Mouse (Mus musculus): ENCODE measurements at regions not wholly inside any gene's neighbourhood (a gene's known extent, or its start where the extent isn't known, plus 50 kb on each side); places are given as distances from the start of the nearest gene placed in this dataset.

DNA sequence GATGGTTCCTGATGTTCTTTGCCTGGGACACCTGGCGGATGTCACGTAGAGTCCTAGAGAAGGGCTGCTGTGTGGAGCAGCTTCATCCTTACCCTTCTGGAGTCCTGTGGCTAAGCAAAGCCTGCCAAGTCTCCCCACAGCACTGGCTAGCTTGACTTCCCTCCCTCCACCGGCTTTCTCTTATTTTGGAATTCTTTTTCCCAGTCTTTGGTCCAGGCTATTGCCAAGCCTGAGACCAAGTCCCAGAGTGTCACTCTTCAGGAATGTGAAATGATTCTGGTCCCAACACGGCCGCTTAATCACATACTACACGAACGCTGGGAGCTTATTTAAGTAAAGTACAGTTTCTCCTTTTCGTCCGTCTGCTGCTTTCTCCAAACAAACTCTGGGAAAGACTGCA, 146.4 kb downstream of the Fndc1 start:
- DNase-seq, result no peak

DNA sequence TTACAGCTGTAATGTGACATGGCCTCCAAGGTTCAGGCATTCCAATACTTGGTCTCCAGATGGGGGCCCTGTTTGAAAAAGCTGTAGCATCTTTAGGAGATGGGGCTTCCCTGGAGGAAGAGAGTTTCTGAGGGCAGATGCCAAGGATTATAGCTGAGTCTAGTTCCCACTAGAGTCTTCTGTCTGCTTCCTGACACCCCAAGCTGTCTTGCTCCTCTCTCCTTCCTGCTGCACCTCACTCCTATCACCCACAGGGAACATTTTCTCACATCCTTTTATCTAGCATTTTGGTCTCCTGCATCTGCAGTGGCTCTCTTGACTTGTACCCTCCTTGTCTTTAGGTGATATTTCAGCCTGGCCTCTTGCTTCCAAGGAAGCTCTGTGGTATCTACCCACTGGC, 147.3 kb downstream of the Fndc1 start:
- no peak for DNase-seq

DNA sequence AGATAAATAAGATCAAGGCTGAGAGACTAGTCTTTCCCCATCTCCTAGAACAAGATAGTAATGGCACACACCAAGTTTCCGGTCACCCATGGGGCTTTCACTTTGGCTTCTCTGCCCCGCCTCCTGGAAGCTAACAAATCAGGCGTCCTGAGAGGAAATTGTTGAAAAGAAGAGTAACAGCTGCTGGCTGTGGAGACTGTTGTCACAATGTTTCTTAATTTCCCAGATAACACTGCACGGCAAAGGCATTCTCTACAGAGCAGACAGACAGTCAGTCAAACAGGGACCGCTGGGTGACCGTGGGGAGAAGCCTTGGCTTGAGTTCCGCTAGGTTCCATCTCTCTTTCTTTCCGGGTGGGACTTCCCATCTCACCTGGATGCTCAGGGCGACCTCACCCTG, 148.2 kb downstream of the Fndc1 start:
- no peak for DNase-seq

DNA sequence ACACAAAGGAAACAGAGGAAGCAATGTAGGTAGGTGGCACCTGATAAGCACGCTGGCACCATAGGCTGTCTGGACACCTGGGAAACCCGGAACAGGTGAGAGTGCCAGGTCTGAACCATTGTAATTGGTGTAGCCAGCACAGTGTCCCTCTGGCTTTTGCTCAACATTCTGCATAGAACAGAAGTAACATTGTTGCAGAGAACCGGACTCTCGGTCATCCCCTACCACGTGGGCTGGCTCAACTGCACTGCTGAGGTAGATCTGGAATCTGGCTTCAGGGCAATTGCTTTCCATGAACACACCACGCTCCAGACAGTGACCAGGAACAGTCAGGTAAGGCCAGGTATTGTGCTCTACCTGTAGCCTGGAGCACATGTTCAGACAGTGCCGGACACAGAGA, 149.3 kb downstream of the Fndc1 start:
- no peak for DNase-seq

DNA sequence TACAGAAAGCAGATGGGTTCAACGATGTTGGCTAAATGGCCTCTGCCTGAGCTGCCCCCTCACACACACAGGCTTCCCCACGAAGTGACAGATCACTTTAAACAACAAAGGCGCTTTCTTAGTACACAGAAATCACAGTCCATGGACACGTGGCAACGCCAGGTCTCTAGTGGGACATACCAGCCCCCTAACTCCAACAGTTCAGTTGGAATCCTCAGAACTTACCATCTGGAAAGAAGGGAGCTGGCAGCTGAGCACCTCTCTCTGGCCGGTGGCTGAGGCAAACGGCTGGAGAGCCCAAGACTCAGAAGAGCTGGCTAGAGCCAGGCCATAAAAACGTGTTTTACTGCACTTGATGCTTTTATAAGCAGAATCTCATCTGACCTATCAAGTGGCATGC, 149.8 kb downstream of the Fndc1 start:
- DNase-seq, result no peak

DNA sequence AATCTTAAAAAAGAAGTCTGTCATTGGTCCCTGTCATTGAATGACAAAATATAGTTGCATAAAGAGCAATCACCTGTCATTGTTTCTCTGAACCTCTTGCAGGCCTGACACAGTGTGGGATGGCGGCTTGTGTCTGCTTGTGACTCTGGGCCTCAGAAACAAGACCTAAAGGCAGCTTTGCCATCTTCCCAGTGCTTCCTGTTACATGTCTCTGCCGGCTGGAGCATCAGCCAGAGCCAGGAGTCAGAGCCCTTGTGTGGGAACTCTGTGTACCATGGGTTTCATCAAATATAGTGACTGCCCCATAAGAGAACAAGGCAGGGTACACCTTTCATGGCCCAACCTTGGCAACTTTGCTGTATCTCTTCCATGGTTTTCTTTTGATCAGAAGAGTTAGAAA, 150.3 kb downstream of the Fndc1 start:
- DNase-seq, result no peak

DNA sequence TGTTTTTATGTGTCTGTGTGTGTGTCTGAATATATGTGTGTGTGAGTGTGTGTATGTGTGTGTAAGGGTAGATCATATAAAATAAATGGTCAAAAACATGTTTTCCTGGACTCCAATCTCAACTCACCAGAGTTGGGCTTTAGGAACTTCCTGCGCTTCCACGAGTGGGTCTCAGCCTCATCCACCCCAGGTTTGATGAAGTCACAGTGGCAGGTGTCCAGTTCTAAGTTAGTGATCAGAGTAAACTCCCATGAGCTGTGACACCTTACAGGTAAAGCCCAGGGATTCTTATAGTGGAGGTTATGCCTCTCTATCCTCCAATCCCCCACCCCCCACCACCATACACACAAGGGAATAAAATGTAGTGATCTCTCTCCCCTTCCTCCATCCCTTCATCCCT, 152.6 kb downstream of the Fndc1 start:
- DNase-seq, result no peak

DNA sequence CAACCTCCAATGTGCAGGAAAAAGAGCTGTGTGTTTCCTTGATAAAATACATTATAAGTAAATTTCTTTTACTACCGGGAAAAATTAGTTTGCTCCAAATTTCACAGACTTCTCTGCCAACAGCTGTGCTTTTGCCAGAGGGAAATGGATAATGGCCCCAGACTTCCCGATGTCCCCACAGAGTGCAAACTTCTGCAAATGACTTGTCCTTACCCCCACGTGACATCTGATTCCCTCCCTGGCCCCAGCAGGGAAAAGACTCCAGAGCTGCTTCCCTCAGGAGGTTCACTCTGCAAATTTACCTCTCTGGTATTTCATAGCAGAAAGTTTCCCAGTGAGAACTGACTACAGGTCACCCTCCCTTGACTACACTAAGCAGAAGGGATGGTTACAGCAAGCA, 159.3 kb downstream of the Fndc1 start:
- no peak for DNase-seq

DNA sequence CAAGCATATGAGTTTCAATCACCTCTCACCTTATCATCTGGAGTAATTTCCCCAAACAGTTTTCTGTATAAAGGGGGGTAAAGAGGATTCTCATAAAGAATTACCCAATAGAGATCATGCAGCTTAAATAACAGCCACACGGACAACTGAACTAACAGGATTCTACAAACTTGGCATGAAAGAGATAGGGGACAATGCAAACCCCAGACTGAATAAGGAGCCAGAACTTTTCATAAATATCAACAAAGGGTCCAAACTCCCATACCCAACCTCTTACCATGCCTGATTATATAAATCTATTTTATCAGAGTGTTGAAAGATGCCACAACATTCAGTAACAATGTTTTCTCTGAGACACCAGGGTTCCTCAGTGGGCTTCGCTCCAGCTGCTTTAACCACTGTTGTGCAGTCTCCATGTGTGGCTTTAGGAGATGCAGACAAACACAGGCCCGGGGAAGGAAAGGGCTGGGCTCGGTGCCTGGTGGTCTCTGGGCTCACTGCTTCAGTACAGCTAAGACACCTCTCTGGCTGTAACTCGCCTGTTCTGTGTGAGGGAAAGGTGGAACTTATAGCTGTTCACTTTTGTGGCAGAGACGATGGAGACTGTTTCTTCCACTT, 160.2 kb downstream of the Fndc1 start:
- no peak for DNase-seq

DNA sequence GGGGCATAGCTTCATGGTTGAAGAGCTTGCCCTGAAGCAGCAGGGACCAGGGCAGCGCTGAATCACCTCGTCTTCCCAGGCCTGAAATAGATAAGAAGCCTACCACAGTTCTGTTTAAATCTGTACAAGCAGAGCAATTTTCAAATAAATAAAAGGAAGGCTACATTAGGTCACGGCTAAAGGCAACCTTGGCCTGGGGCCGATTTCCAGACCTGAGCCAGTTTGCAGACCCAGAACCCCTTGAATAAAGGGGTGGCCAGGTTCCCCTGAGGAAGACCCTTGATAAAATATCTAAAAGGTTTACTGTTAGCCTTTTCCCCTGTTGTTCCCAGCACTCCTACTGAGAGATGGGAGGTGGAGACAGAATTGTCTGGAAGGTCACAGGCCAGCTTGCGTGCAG, 160.9 kb downstream of the Fndc1 start:
- DNase-seq, result no peak

DNA sequence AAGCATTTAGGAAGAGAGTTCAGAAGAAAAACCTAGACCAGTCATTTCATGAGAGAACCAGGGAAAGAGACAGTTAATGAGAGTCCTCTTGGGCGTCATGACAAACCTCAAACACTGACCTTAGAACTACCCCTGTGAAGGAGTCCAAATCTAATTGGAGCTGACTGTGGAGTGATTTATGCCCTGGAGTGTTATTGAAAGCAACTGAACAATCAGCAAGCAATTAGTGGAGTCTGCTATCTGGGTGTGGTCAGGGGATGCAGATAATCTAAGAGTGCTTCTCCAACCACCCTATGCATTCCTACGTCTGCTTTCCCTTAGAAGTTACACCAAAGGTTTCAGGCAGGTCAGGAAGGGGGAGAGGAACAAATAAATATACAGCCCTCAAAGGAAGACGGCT, 161.4 kb downstream of the Fndc1 start:
- DNase-seq, result no peak

DNA sequence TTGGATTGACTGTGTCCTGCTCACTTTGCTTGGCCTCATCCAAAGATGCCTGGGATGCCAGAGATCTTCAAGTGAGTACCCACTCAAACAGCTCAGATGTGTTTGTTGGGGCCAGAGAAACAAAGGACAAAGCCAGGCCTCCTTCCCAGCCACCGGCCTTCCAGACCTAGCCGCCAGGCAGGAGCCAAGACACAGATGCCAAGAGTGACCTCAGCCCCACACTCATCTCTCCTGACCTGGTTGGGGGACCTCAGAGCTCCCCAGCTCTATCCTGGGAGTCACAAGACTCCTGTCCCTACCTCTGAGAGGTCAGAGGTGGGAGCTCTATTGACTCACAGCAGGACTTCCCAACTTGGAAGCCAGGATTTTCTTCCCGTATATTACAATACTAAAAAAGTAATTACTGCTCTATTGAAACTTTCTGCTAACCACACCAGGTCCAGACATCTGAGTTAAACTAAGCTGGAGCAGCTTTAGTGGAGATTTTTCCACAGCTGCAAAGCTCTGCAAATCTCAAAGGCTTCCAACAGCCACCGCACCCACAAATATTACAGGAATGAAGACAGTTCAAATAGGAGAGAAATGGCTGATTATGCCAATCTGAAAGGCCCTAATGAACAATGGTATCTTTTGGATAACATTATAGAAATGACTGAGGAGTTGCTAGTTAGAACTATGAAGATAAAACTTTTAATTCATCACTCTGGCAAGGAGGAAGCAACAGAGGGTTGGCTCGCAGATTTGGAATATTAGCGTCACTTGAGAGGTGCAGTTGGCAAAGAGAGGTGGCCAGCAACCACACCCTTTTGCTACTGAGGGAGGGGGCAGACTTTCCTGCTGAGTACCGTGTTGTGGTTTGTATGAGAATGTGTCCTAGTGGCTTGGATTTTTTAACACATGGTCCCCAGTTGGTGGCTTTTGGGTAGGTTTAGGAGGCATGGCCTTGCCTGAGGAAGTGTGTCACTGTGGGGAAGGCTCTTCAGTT, 162.9 kb downstream of the Fndc1 start:
- no peak for DNase-seq

DNA sequence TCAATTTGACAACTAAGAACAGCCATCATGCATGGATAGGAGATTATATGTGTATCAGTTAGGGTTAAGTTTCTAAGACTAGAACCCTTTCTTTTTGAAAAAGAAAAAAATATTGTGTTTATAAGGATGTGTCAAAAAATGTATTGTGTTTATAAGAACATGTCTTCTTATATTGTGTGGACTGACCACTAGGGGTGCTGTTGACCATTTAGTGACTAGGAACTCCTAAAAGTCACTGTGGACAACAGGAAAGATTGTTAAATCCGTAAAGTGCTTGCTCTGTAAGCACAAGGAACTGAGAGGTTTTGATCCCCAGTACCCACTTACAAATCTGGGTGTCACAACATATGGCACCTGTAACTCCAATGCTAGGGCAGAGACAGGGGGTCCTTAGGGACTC, 170.6 kb downstream of the Fndc1 start:
- no peak for DNase-seq

DNA sequence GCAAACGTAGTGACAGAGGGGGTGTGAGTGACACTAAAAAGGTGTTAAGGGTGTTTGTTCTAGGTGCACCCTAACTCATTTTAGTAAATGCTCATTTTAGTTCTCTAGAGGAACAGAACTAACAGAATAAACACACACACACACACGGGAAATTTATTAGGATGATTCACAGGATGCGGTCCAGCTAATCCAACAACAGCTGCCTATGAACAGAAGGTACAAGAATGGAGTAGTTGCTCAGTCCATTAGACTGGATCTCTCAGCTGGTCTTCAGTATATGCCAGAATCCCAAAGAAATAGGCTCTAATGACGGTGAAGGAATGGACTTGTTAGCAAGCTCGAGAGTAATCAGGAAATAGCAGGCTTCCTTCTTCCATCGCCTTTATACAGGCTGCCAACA, 171.1 kb downstream of the Fndc1 start:
- no peak for DNase-seq

DNA sequence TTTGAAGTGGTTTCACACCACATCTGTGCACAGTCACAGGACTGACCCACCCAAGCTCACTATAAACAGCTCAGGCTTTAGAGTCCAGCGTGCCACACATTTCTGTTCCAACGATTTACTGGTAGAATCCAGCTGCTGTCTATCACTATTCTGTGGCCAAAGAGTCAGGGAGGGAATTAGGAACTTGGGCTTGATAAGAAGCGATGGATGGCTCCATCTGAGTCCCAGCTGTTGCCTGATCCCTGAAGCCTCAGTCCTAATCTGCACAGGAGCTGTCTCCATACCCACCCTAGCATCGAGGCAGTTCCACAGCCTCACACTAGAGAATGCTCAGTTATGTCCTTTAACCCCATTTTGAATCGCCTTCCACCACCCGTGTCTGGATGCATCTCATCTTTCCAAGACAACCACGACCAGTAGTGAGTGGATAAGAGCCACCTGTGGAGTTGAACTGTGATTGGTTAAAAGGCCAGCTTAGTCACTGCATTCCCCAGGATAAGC, 173.0 kb downstream of the Fndc1 start:
- no peak for DNase-seq

DNA sequence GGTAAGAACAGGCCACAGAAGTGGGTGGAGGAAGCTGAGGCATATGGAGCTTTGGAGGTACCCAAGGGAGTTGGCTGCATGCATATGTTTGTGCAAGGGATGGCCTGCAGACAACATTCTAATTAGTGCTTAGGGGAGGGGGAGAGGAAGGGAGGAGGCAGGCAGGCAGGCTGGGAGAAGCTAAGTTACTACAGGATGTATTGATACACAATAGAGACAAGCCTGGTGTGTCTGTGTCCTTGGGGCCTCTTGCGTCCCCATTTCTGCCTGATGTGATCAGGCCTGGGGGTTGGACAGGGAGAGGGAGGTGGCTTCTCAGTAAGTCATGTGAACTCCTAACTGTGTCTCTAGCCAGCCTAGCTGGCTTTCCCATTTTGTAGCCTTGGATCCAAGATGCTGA, 175.1 kb downstream of the Fndc1 start:
- DNase-seq, result no peak

DNA sequence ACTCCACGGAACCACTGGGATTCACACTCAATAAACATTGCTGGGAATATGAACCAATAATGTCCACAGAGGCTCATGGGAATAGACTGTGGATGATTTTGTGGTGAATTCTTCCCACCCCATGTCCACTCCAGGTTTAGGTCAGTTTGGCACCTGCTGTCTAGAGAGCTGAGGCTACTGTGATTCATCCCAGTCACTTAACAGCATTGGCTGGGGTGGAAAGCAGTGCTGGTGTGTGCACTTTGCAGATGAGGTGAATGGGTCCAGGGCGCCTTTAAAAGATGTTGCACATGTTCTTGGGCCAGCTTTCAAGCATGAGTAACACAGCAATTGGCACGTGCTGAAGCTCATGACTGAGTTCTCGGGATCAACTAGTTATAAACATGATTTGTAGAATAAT, 176.7 kb downstream of the Fndc1 start:
- DNase-seq, result no peak

DNA sequence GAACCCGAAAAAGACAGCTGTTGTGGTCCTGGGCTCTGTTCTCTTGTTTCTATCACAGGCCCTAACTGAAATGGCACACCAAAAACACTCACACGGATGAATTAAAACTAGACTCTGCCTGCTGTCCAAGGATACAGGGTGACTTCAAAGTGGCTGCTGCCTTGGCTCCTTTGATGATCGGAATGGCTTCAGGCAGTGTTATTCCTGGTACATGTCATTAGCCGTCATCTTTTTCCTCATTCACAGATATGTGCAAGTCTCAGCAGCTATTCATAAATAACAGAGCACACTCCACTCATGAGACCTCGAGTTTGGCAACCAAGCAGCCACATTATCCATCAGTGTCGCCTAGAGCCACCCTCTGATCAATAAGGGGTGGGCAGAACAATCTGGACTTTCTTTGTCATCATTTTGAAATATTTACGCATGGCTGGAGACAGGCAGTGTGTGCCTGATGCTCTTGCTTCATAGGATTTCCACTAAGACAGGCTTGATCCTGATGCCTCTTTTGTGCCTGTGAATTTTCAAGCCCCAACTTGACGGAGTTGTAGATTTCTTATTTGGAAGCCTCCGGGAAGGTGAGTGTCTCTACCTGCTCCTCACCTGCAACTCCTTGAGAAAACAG, 182.1 kb downstream of the Fndc1 start:
- DNase-seq, result no peak

DNA sequence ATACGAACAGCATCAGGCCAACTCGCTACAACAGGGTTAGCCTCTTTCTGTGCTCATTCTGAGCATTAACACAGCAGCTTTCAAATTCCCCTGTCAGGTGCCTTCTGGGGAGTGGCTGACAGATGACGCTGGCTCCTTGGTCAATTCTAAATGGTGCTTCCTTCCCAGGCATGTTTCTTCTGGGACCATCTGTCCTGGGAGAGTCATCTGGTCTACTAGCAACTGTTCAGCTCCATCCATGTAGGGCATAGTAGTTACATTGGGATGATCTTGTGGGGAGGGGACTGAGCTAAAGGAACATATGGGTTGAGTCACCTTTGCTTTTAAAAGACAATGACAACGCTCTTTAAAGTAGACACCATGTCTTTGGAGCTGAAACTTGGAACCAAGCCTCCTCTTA, 183.5 kb downstream of the Fndc1 start:
- no peak for DNase-seq

DNA sequence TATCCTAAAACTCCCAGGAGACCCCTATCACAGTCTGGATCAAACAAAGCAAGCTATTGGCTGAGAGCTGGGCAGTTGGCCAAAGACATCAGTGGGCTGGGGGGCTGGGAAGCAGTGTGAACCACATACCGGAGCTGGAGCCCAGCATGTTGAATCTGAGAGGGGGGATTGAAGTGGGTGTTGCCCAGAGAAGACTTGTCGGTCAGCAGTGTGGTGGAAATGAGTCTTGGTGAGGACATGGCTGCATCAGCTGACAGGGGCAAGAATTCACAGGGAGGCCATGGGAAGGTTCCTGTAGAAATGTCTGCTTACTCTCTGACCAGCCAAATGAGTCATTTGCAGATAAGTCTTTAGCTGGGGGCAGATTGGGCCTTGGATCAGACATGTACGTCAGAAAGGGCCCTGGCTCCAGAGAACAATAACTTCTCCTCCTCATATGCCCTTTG, 184.6 kb downstream of the Fndc1 start:
- DNase-seq, result no peak

DNA sequence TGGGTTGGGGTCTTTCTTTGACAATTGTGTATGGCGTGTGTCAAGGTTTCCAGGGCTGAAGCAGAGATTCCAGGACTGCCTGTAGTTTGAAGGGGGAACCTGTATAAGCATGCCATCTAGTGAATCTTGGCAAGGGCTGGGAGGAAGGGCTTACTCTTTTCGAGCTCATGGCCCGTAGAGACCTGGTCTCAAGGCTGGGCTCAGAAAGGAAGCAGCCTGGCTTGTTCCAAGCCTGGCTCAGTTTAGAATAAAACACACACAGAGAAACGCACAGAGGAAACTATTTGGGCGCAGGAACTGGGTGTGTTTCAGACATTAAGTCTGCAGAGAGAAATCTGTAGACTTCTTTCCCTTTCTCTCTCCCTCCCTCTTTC, 192.8 kb downstream of the Fndc1 start:
- no peak for DNase-seq

DNA sequence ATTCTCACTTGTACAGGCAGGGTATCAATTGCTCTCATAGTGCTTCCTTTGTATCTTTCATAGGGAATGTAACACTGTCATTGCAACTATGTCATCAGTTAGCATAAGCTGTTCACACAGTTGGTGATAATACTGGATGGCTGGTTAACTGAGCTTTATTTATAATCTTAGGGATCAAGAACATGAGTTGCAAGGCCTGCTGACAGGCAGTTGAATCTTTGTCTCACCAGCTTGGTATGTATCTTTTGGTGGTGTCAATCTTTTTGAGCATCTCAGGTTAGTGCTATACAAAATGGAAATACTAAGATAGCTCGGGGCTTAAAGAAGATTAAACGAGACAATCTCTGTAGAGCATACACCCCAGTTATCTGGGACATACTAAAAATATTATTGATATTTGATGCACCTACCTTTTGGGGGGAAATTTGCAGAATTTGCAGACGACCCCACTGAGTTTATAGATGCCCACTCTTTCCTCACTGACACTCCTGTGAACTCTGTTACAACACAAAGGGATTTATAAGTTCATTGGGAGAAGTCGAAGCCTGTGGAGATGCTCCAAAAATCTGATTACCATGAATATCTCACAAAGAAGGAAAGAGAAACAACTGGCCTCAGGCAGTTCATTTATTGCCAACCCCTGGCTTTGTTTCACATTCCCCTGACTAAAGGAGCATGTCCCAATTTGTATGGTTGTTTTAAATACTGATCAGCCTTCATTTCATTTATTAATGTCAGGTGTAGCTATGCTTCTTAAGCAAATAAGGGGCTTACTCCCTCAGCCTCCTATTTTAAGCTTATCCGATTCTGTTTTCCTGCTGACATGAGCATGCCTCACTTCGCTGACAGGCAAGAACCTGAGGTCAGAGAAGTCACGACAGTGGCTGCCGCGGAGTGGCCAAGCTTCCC, 193.5 kb downstream of the Fndc1 start:
- no peak for DNase-seq

DNA sequence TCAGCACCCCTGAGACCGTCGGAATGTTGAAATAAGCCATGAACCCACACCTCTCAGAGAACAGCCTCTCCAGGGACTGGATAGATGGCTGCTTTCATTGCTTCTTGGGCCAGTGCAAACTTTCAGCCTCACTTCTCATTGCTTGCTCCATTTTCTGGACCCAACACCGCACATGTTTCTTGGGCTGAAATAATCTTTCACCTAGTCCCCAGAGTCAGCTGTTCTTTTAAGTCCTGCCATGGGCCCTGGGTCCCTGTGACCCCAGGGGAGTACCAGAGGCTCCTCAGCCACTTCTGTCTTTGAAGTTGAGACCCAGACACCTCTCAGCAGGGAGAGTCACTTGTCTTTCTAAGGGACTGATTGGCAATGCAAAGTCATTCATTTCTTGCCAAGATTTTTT, 201.4 kb downstream of the Fndc1 start:
- no peak for DNase-seq

Data from cerebellum, adult 18-20 months (tissue).